Mouse (Mus musculus) CH12F3 (cell line): ENCODE data around the gene Gm9833.
"Not testable (repeated sequence)": the region's sequence is repeated elsewhere in the genome, so short reads cannot be mapped to it uniquely, and the experiment has no call there.

Source experiments
- in situ Hi-C: fragments of 300-500 bp; cut with MboI; formaldehyde crosslinking; loops from 2 replicates; pipeline ENCODE4 v1.14.3; 2020; ENCODE audit warnings: low sequenced_read_pairs

The Gm9833 gene

GRCm38 (mm10) chr3:10087994-10088393, at the start of gene Gm9833:
TSS of gene Gm9833 (plus strand) at chr3:10088110.
- in situ Hi-C loops, result not testable (repeated sequence)

DNA sequence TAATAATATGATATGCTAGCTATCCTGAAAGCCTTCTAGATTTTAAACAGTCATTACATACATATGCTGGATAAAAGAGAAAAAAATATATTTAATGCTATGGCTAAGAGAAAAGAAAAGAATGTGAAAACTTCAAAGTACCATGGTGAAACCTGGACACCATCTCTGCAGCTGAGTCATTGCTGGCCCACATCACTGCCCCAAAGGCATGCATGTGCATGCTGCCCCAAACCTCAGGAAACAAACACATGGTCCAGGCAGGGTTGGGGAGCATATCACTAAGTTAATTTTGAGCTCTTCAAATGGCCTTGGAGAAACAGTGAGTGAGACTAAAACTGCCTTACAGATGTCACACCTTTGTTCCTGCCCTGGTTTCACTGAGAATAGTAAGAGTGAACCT, 17.8 kb upstream of the Gm9833 start:
- in situ Hi-C loops, result no loop called here

- in situ Hi-C loops, result no loop called here
Observed at GRCm38 (mm10) chr3:10075826-10076225, 12.1 kb upstream of the Gm9833 start.

DNA sequence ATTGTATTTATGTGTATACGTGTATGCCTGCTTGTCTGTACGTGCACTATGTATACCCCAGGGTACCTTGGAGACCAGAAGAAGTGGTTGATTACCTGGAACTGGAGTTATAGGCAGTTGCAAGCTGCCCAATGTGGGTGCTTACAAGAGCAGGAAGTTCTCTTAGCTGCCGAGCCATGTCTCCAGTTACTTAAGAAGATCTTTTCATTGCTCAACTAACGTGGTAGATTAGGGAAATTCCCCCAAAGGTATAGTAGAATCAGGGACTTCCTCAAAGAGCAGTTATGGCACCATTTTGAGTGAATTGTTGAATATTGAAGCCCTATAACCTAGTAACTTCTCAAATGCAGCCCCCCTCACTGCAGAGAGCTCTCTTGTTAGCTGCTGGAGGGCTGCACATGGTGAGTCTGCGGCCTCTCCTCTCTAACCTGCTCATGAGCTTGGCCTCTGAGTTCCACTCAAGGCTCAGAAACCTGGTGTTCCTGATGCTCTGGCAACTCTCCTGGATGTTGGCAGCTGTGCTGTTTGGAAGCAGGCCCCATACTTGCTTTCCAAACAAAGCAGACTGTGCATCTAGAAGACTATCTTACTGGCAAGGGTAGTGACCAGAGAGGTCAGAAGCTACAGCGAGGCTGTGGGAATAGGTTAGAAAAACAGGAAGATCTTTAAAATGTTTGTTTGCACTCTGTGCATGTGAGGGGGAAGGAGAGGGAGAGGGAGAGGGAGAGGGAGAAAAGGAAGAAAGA, 10.6 kb upstream of the Gm9833 start:
- in situ Hi-C loops, result no loop called here

DNA sequence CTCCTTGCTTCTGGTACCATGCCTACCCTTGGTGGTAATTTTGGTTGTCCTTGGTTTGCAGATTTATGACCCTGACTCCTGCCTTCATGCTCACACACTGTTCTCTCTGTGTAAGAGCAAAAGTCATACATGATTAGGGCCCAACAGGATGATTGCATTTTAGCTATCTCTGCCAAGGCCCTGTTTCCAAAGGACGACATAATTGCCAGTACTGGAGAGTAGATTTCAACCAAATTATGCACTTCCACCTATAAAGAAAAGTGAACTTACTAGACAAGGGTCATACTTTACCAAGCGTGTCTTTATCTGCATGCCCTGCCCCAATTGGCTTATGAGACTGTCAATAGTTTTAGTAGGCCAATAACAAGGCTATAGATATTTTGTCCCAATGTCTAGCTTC, 9.8 kb upstream of the Gm9833 start:
- in situ Hi-C loops, result no loop called here

DNA sequence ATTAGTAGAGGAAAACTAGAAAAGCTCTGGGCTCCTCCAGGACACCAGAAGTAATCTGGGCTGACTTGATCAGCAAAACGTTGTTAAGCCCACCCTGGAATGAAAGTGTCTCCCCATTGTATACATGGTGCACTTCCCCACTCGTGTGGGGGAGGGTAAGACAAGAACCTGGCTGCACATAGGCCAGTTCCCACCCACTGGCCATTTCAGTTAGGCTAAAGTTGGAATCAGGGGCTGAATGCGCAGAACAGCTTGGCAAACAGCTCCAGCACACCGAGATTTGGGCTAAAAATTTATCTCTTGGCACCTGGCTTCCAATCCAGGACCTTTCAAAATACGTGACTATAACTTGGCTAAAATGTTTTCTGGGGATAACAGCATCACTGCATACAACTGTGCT, 6.6 kb upstream of the Gm9833 start:
- in situ Hi-C loops, result no loop called here

DNA sequence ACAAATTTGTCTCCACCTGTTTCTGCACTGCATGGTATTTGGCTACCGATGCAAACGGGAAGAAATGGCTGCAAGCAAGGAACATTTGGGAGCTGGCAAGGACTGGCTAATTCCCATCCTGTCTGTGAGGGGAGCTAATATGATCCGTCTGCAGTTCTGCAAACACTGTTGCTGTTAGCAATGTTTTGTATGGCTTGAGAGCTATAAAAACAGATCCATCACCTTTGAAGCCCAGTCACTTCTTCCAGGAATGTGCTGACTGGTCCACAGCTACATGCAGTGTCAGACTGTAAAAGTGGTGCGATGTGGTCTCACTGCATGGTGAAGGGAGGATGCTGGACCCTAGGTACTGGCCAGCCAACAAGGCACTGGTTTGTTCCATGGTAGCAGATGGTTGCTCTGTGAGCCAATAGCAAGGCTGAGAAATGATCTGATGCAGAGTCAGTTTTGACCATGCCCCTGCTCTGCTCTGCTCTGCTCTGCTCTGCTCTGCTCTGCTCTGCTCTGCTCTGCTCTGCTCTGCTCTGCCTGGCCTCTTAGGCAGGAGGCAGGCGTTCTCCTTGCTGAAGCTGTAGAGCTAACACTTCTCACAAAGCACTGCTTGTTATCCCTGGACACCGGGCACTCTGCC, 5.9 kb upstream of the Gm9833 start:
- in situ Hi-C loops, result no loop called here

DNA sequence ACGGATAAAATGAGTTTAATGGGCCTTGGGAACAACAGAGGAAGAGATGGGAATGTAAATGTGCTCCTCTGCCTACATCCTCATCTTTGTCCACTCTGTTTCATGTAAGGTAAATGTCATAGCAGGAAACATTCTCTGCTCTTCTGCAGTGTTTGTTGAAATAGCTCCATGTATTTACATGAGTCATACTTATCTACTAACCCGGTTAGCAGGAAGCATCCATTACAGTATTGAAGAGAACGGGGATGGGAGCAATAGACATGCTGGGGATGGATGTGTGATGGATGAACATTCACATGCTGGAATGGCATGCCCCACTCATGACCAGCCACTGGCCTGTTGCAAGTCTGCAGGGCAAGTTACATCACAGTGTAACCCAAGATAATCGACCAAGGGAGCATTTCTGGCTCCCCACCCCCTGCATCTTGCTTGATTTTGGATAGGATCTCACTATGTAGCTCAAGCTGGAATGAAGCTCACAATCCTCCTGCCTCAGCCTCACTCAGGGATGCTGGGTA, 5.3 kb upstream of the Gm9833 start:
- in situ Hi-C loops, result no loop called here

GRCm38 (mm10) chr3:10084102-10084501, 3.8 kb upstream of the Gm9833 start:
- in situ Hi-C loops, result no loop called here

GRCm38 (mm10) chr3:10085396-10086119, 2.4 kb upstream of the Gm9833 start:
- in situ Hi-C loops, result no loop called here

DNA sequence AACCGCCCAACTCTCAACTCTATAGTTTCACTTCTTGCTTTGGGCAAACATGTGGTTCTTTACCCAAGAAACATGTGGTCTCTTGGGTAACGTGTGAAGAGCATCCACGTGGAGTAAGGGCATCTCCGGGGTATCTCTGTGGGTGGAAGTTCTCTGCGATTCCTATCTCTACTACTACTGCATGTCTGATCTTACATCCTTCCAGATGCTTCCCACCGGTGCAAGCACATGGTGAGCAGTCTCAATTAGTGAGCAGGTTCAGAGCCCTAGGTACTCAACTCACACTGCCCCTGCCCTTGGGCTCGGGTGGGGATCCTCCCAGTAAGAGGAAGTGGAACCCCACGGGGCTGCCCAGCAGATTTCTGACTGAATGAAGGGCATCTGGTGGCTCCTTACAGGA, 399 bp upstream of the Gm9833 start:
- in situ Hi-C loops, result no loop called here

DNA sequence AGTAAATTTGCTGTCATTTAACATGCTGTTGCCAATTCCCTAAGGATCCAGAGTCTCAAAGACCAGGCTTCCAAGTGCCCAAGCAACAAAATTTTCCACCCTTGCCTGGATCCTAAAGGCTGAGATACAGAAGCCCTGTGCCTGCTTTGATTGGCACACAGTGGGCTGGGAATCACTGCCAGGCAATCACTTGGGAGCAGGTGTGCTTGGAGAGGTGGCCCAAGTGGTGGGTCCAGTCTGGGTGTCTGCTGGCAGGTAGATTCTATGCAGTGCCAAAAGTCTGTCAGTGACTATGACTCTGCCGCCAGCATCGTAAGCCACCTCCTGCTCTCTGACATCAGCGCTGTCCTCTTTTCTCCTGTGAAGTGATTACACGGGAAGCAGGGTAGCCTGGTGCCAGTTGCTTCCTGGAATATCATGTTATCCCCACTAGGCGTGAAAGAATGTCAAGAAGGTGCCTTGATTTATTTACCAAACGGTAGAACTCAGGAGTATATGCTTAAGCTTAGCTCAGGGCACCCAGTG, 3.8 kb downstream of the Gm9833 start:
- in situ Hi-C loops, result no loop called here

DNA sequence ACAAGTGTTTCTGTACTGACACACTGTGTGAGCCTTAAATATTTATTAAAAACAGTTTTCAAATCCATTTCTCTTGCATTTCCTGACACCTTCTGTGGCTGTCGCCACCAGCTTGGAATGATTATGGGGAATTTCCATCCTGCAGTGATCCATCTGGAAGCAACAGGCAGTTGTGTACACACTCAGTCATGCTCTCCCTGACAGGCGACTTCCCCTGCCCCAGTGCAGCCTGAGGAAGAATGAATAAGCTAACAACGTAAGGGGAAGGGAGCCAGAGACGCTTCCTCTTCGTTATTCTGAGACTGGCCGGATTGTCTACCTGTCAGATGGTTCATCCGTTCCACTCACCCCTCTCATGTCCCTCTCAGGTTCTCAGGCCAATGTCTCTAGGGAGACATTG, 4.6 kb downstream of the Gm9833 start:
- in situ Hi-C loops, result no loop called here

DNA sequence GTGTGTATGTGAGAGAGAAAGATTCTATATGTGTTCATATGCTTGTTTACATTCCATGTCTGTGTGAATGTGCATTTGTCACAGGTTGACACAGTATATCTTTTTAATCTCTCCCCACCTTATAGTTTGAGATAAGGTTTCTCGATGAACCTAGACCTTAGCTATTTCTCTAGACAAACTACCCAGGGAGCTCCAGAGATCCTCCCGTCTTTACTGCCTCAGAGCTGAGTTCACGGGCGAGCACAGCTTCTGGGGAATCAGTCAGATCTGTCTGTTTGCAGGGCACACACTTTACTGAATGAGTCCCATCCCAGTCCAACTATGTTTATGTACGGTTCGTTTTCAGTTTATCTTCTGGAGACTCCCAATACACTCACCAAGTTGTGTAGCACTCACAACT, 5.0 kb downstream of the Gm9833 start:
- in situ Hi-C loops, result no loop called here

DNA sequence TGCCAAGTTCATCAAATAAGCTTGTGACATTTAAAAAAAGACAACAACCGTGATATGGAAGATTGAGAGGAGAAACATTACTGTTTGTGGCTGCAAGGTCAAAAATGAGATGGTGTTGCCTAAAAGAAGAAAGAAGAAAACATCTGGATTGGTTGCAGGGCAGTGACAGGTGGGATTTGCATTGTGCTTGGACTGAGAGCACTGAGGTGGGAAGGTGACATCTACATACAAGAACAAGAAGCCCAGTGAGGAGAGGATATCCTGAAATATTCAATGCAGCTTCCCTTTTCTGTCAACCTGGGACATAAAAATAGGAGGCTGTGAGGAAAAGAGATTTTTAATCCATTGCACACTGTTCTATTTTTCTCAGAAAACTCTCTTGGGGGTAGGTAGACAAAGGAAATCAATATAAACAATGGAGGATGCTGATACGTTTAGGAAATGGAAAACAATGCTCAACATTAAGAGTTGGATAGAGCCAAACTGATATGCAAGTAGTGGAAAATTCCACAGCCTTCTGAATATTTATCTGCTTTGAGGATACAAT, 7.2 kb downstream of the Gm9833 start:
- in situ Hi-C loops, result no loop called here

- in situ Hi-C loops, result no loop called here
Observed at GRCm38 (mm10) chr3:10099756-10100155, 11.8 kb downstream of the Gm9833 start.

DNA sequence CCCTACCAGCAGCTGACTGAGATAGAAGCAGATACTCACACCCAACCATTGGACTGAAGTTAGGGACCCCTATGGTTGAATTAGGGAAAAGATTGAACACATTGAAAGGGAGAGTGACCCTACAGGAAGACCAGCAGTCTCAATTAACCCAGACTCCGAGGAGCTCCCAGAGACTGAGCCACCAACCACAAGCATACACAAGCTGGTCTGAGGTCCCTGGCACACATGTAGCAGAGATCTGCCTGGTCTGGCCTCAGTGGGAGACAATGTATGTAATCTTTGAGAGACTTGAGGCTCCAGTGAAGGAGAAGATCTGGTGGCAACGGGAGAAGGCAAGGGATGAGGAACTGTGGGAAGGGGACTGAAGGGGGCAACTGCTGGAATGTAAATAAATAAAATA, 23.7 kb downstream of the Gm9833 start:
- in situ Hi-C loops, result no loop called here

- in situ Hi-C loops, result no loop called here
Observed at GRCm38 (mm10) chr3:10112196-10112595, 24.3 kb downstream of the Gm9833 start.

DNA sequence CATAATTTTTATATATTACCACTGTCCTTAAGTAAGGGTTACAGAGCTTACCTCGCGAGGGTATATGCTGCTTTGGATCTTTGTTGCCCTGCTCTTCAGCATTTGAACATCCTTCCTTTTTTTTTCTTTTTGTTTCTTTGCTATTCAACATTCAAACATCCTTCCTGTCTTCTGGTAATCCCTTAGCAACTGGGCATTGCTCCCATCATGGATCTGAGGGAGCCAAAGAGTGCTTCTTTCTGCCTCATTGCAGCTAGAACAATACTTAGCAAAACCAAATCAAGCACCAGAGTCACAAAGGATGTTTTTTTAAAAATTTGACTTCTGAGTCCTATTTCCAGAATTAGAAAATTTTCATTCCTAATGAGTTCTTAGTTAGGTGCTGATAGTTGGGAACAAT, 24.8 kb downstream of the Gm9833 start:
- in situ Hi-C loops, result no loop called here

DNA sequence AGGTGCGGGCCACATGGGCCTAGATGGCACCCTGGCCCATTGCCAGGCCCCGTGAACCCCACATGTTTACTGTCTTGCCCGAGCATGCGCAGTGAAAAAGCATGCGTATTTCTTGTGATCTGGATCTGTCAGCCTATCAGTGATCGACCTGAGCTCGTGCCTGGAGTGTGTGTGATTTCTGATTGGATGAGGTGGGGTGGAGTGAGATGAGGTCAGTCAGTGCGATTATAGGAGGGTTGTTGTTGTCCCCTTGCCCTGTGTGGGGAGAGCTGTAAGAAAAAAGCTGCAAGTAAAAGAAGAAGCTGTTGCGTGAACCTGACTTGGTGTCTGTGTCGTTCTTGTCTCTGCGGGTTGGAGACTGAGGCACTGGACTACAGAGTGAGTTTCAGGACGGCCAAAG, 28.6 kb downstream of the Gm9833 start:
- in situ Hi-C loops, result no loop called here

GRCm38 (mm10) chr3:10121232-10121631, 33.3 kb downstream of the Gm9833 start:
- in situ Hi-C loops, result no loop called here
